Mouse (Mus musculus) ES-E14 (cell line): ENCODE results near the gene Otulin. TPM values are rescaled to one million over a fixed set of nuclear protein-coding genes. Genes with fewer than 3 reads are reported as not detected.

ENCODE experiments used
- DNase-seq: peaks from one replicate; pipeline ENCODE4 v3.0.0-alpha.2; 2013; ENCODE audit warnings: low read depth, low spot score
- H3K27ac ChIP-seq: 2 replicates; pipeline ENCODE4 v1.5.1; 2012; ENCODE audit warnings: low read depth, mild to moderate bottlenecking, low read length, moderate library complexity, mixed read lengths; ENCODE audit not compliant: poor library complexity, insufficient read depth, severe bottlenecking
- H3K36me3 ChIP-seq: 2 replicates; pipeline ENCODE4 v1.6.1; 2012; ENCODE audit warnings: mild to moderate bottlenecking, low read length, moderate library complexity, mixed read lengths; ENCODE audit not compliant: control insufficient read depth, poor library complexity, insufficient read depth, severe bottlenecking
- H3K4me1 ChIP-seq, 2 experiments: fragments of 150-350 bp in 1 of 2; sonication (generic) in 1 of 2; 2 replicates each; pipeline ENCODE4 v1.6.1; 2012; ENCODE audit warnings: low read length in 2 of 2, mild to moderate bottlenecking in 1 of 2, mixed read lengths in 1 of 2; ENCODE audit not compliant: control insufficient read depth in 2 of 2, insufficient read depth in 2 of 2, poor library complexity in 1 of 2
- H3K4me3 ChIP-seq, 2 experiments: fragments of 150-350 bp in 1 of 2; sonication (generic) in 1 of 2; 2 replicates each; pipeline ENCODE4 v1.5.1; 2012; ENCODE audit warnings: low read length in 2 of 2, low read depth in 1 of 2, mild to moderate bottlenecking in 1 of 2, mixed read lengths in 1 of 2; ENCODE audit not compliant: insufficient read depth in 1 of 2, poor library complexity in 1 of 2, severe bottlenecking in 1 of 2
- H3K9ac ChIP-seq: 2 replicates; pipeline ENCODE4 v1.6.1; 2012; ENCODE audit warnings: low read depth, mild to moderate bottlenecking, low read length, mixed read lengths; ENCODE audit not compliant: poor library complexity, insufficient read depth, severe bottlenecking
- H3K9me3 ChIP-seq: fragments of 150-350 bp; sonication (generic); 2 replicates; pipeline ENCODE4 v1.6.1; 2012; ENCODE audit warnings: low read depth, mild to moderate bottlenecking, low read length; ENCODE audit not compliant: control insufficient read depth, insufficient read depth
- CHD2 ChIP-seq: IDR thresholded peaks from 2 replicates; pipeline ENCODE4 v1.6.1; 2014; ENCODE audit warnings: mild to moderate bottlenecking, low read depth, low read length, inconsistent platforms
- HCFC1 ChIP-seq: IDR thresholded peaks from 2 replicates; pipeline ENCODE4 v1.6.1; 2012; ENCODE audit warnings: low read length, inconsistent platforms, borderline replicate concordance; ENCODE audit not compliant: insufficient read depth
- MAFK ChIP-seq: IDR thresholded peaks from 2 replicates; pipeline ENCODE4 v1.6.1; 2014; ENCODE audit warnings: mild to moderate bottlenecking, low read depth, low read length, inconsistent platforms; ENCODE audit not compliant: insufficient read depth
- ZC3H11A ChIP-seq: IDR thresholded peaks from 2 replicates; pipeline ENCODE4 v1.6.1; 2012; ENCODE audit warnings: low read depth, mild to moderate bottlenecking, inconsistent platforms, low read length, borderline replicate concordance
- ZNF384 ChIP-seq: IDR thresholded peaks from 2 replicates; pipeline ENCODE4 v1.6.1; 2012; ENCODE audit warnings: low read depth, low read length, inconsistent platforms
- in situ Hi-C, 2 experiments: fragments of 600-800 bp; cut with MboI; formaldehyde crosslinking; loops; one replicate each; pipeline ENCODE4 v1.15.1; 2025; ENCODE audit warnings: low sequenced_read_pairs in 2 of 2, inconsistent platforms in 1 of 2; ENCODE audit not compliant: unreplicated experiment in 2 of 2
- total RNA-seq: library from RNA; depleted of rRNA; stranded (reverse); fragments of 300-350 nt; gene quantifications from 2 replicates; pipeline ENCODE4 v1.2.3, GENCODE M21; 2012

Gene Otulin
- total RNA-seq, 1 experiment = 28.0 TPM

GRCm38 (mm10) chr15:27575932-27576331 is 54.6 kb downstream of the Otulin start:
- Histone ChIP-seq H3K27ac (no peak overlapping the region), H3K9me3 (no peaks in the 10 kb centered on the region), H3K36me3 (no peaks in the 10 kb centered on the region), H3K4me3 (no peak overlapping the region), H3K9ac (no peak overlapping the region), H3K4me1 (peaks cover 2 to 13% of the 10 kb centered on the region in 2 experiments; a peak in 3 of 4 replicates)
- DNase-seq = no peak
- in situ Hi-C loops = loop anchor here (25.0 kb wide), 1 partner anchor 264 kb away; no protein-coding TSS in a partner anchor
- no peak for TF ChIP-seq MAFK
- no peak for TF ChIP-seq CHD2
- TF ChIP-seq ZC3H11A = no peak
- no peak for TF ChIP-seq ZNF384
- TF ChIP-seq HCFC1 = no peak

GRCm38 (mm10) chr15:27574992-27575781 is 55.3 kb downstream of the Otulin start:
- Histone ChIP-seq H3K4me1 (peaks cover 0 to 6% of the 10 kb centered on the region in 2 experiments; a peak in 2 of 4 replicates), H3K4me3 (no peak overlapping the region), H3K9ac (no peak overlapping the region), H3K27ac (no peak overlapping the region), H3K36me3 (no peaks in the 10 kb centered on the region), H3K9me3 (no peaks in the 10 kb centered on the region)
- TF ChIP-seq ZC3H11A (no peak), CHD2 (no peak), MAFK (no peak), HCFC1 (no peak), ZNF384 (no peak)
- in situ Hi-C loops = loop anchor here (25.0 kb wide), 1 partner anchor 263 kb away; no protein-coding TSS in a partner anchor
- no peak for DNase-seq

GRCm38 (mm10) chr15:27571179-27571578 is 59.3 kb downstream of the Otulin start:
- no peaks in the 10 kb centered on the region for H3K9me3 ChIP-seq
- peaks cover 3% of the 10 kb centered on the region; the same call in 1 of the 2 replicates for H3K36me3 ChIP-seq
- in situ Hi-C loops = no loop called here
- H3K9ac ChIP-seq = no peak overlapping the region
- TF ChIP-seq ZNF384 (no peak), CHD2 (no peak), ZC3H11A (no peak), HCFC1 (no peak), MAFK (no peak)
- DNase-seq = no peak
- H3K4me1 ChIP-seq = no peaks in the 10 kb centered on the region; a peak in 1 of 4 replicates
- no peak overlapping the region for H3K4me3 ChIP-seq
- H3K27ac ChIP-seq = no peak overlapping the region

GRCm38 (mm10) chr15:27570385-27570784 is 60.1 kb downstream of the Otulin start:
- TF ChIP-seq HCFC1 (no peak), ZC3H11A (no peak), CHD2 (no peak), MAFK (no peak), ZNF384 (no peak; the same call in 1 of the 2 replicates)
- no peak overlapping the region for H3K27ac ChIP-seq
- no peak overlapping the region for H3K4me3 ChIP-seq
- DNase-seq = no peak
- peaks cover 4% of the 10 kb centered on the region; the same call in 1 of the 2 replicates for H3K36me3 ChIP-seq
- H3K9me3 ChIP-seq = no peaks in the 10 kb centered on the region
- no peak overlapping the region for H3K9ac ChIP-seq
- in situ Hi-C loops = no loop called here
- no peaks in the 10 kb centered on the region; a peak in 1 of 4 replicates for H3K4me1 ChIP-seq
